Mouse (Mus musculus) MEL (cell line): ENCODE measurements around the gene Tbxas1. TPM values are rescaled to one million over a fixed set of nuclear protein-coding genes. Genes with fewer than 3 reads are reported as not detected.
A peak's percentile ranks its signal among the peaks of the same experiment; 100 is the strongest.

Experiments used
- DNase-seq: peaks from one replicate; pipeline ENCODE4 v3.0.0; 2011; ENCODE audit warnings: low read depth, low spot score
- H3K27ac ChIP-seq: 2 replicates; pipeline ENCODE4 v1.5.1; 2012; ENCODE audit warnings: low read depth, mild to moderate bottlenecking, control low read depth, low read length, moderate library complexity; ENCODE audit not compliant: control insufficient read depth
- H3K27me3 ChIP-seq, 2 experiments: fragments of 150-350 bp in 1 of 2; sonication (generic) in 1 of 2; 2 replicates each; pipeline ENCODE4 v1.6.1; 2012; ENCODE audit warnings: low read length in 2 of 2, mild to moderate bottlenecking in 2 of 2, improper control_type of control experiment in 1 of 2, moderate library complexity in 1 of 2; ENCODE audit not compliant: insufficient read depth in 2 of 2, control insufficient read depth in 1 of 2
- H3K36me3 ChIP-seq, 2 experiments: 2 replicates each; pipeline ENCODE4 v1.6.1; 2012 to 2014; ENCODE audit warnings: low read length in 2 of 2, improper control_type of control experiment in 1 of 2, inconsistent platforms in 1 of 2, mild to moderate bottlenecking in 1 of 2; ENCODE audit not compliant: insufficient read depth in 2 of 2, control insufficient read depth in 1 of 2
- H3K4me1 ChIP-seq, 2 experiments: fragments of 150-350 bp in 1 of 2; sonication (generic) in 1 of 2; 2 replicates each; pipeline ENCODE4 v1.6.1; 2012; ENCODE audit warnings: low read length in 2 of 2, improper control_type of control experiment in 1 of 2, mild to moderate bottlenecking in 1 of 2; ENCODE audit not compliant: insufficient read depth in 2 of 2, control insufficient read depth in 1 of 2
- H3K4me3 ChIP-seq, 2 experiments: fragments of 150-350 bp in 1 of 2; sonication (generic) in 1 of 2; 2 replicates each; pipeline ENCODE4 v1.5.1; 2012; ENCODE audit warnings: low read depth in 2 of 2, low read length in 2 of 2, mild to moderate bottlenecking in 2 of 2, moderate library complexity in 2 of 2, control low read depth in 1 of 2, improper control_type of control experiment in 1 of 2; ENCODE audit not compliant: control insufficient read depth in 1 of 2, insufficient read depth in 1 of 2
- H3K79me2 ChIP-seq: 2 replicates; pipeline ENCODE4 v1.6.1; 2012; ENCODE audit warnings: mild to moderate bottlenecking, low read length, moderate library complexity; ENCODE audit not compliant: control insufficient read depth, poor library complexity, insufficient read depth
- H3K9ac ChIP-seq: 2 replicates; pipeline ENCODE4 v1.6.1; 2012; ENCODE audit warnings: low read depth, mild to moderate bottlenecking, control low read depth, low read length, moderate library complexity; ENCODE audit not compliant: control insufficient read depth, poor library complexity, severe bottlenecking
- H3K9me3 ChIP-seq: fragments of 150-350 bp; sonication (generic); replicated peaks from 2 replicates; pipeline ENCODE4 v1.6.1; 2012; ENCODE audit warnings: mild to moderate bottlenecking, low read length, improper control_type of control experiment, moderate library complexity; ENCODE audit not compliant: insufficient read depth
- BHLHE40 ChIP-seq: IDR thresholded peaks from 2 replicates; pipeline ENCODE4 v1.6.1; 2012; ENCODE audit warnings: low read depth, mild to moderate bottlenecking, inconsistent platforms, low read length, improper control_type of control experiment, borderline replicate concordance
- CHD1 ChIP-seq: IDR thresholded peaks from 2 replicates; pipeline ENCODE4 v1.6.1; 2012; ENCODE audit warnings: low read depth, mild to moderate bottlenecking, inconsistent platforms, low read length, improper control_type of control experiment
- E2F4 ChIP-seq: IDR thresholded peaks from 2 replicates; pipeline ENCODE4 v1.6.1; 2011; ENCODE audit warnings: low read depth, low read length, improper control_type of control experiment, borderline replicate concordance
- ELF1 ChIP-seq: IDR thresholded peaks from 2 replicates; pipeline ENCODE4 v1.6.1; 2014; ENCODE audit warnings: low read depth, mild to moderate bottlenecking, inconsistent platforms, low read length, improper control_type of control experiment, moderate library complexity
- EP300 ChIP-seq, 2 experiments: IDR thresholded peaks; 2 replicates each; pipeline ENCODE4 v1.6.1; 2011; ENCODE audit warnings: improper control_type of control experiment in 2 of 2, low read length in 2 of 2, low read depth in 1 of 2, mild to moderate bottlenecking in 1 of 2
- GABPA ChIP-seq: IDR thresholded peaks from 2 replicates; pipeline ENCODE4 v1.6.1; 2012; ENCODE audit warnings: low read depth, mild to moderate bottlenecking, inconsistent platforms, low read length, improper control_type of control experiment, moderate library complexity
- GATA1 ChIP-seq: IDR thresholded peaks from 2 replicates; pipeline ENCODE4 v1.6.1; 2011; ENCODE audit warnings: low read depth, low read length, improper control_type of control experiment
- KAT2A ChIP-seq: conservative IDR thresholded peaks from 2 replicates; pipeline ENCODE4 v1.6.1; 2012; ENCODE audit warnings: low read depth, low read length, improper control_type of control experiment, inconsistent platforms
- MAFK ChIP-seq: IDR thresholded peaks from 2 replicates; pipeline ENCODE4 v1.6.1; 2011; ENCODE audit warnings: low read depth, mild to moderate bottlenecking, low read length, improper control_type of control experiment, borderline replicate concordance
- MAX ChIP-seq: IDR thresholded peaks from 2 replicates; pipeline ENCODE4 v1.6.1; 2011; ENCODE audit warnings: low read length, improper control_type of control experiment
- MEF2A ChIP-seq: IDR thresholded peaks from 2 replicates; pipeline ENCODE4 v1.6.1; 2014; ENCODE audit warnings: low read depth, mild to moderate bottlenecking, inconsistent platforms, low read length, improper control_type of control experiment; ENCODE audit not compliant: poor library complexity, insufficient replicate concordance, severe bottlenecking; ENCODE audit errors: extremely low read depth
- MYB ChIP-seq: IDR thresholded peaks from 2 replicates; pipeline ENCODE4 v1.6.1; 2011; ENCODE audit warnings: mild to moderate bottlenecking, low read depth, low read length, improper control_type of control experiment
- MYC ChIP-seq: IDR thresholded peaks from 2 replicates; pipeline ENCODE4 v1.6.1; 2011; ENCODE audit warnings: low read depth, mild to moderate bottlenecking, low read length, improper control_type of control experiment, moderate library complexity
- NELFE ChIP-seq: IDR thresholded peaks from 2 replicates; pipeline ENCODE4 v1.6.1; 2011; ENCODE audit warnings: low read depth, low read length, improper control_type of control experiment
- NRF1 ChIP-seq: IDR thresholded peaks from 2 replicates; pipeline ENCODE4 v1.6.1; 2014; ENCODE audit warnings: low read depth, mild to moderate bottlenecking, inconsistent platforms, low read length, improper control_type of control experiment, moderate library complexity; ENCODE audit not compliant: poor library complexity, insufficient read depth, severe bottlenecking
- POLR2A ChIP-seq, 2 experiments: IDR thresholded peaks; 2 replicates each; pipeline ENCODE4 v1.6.1; 2011 to 2012; ENCODE audit warnings: low read length in 2 of 2, mild to moderate bottlenecking in 2 of 2, control low read depth in 1 of 2, improper control_type of control experiment in 1 of 2, low read depth in 1 of 2, moderate library complexity in 1 of 2; ENCODE audit not compliant: control insufficient read depth in 1 of 2, insufficient read depth in 1 of 2, poor library complexity in 1 of 2
- POLR2AphosphoS2 ChIP-seq: IDR thresholded peaks from 2 replicates; pipeline ENCODE4 v1.6.1; 2011; ENCODE audit warnings: low read length, improper control_type of control experiment
- POLR2AphosphoS5 ChIP-seq: IDR thresholded peaks from 2 replicates; pipeline ENCODE4 v1.6.1; 2012; ENCODE audit warnings: low read depth, borderline replicate concordance, mild to moderate bottlenecking, inconsistent platforms, low read length, moderate library complexity, mixed read lengths
- RAD21 ChIP-seq: IDR thresholded peaks from 2 replicates; pipeline ENCODE4 v1.6.1; 2011; ENCODE audit warnings: mild to moderate bottlenecking, low read depth, low read length, improper control_type of control experiment
- RCOR1 ChIP-seq: IDR thresholded peaks from 2 replicates; pipeline ENCODE4 v1.6.1; 2012; ENCODE audit warnings: low read depth, mild to moderate bottlenecking, inconsistent platforms, low read length, improper control_type of control experiment
- SIN3A ChIP-seq: IDR thresholded peaks from 2 replicates; pipeline ENCODE4 v1.6.1; 2012; ENCODE audit warnings: low read length, improper control_type of control experiment, inconsistent platforms
- TAL1 ChIP-seq: IDR thresholded peaks from 2 replicates; pipeline ENCODE4 v1.6.1; 2012; ENCODE audit warnings: mild to moderate bottlenecking, inconsistent platforms, low read length, moderate library complexity, mixed read lengths
- TBP ChIP-seq: IDR thresholded peaks from 2 replicates; pipeline ENCODE4 v1.8.0; 2011; ENCODE audit warnings: low read depth, low read length, improper control_type of control experiment
- TCF12 ChIP-seq: IDR thresholded peaks from 2 replicates; pipeline ENCODE4 v1.6.1; 2014; ENCODE audit warnings: low read depth, mild to moderate bottlenecking, inconsistent platforms, low read length, improper control_type of control experiment, moderate library complexity
- UBTF ChIP-seq: IDR thresholded peaks from 2 replicates; pipeline ENCODE4 v1.6.1; 2012; ENCODE audit warnings: low read depth, mild to moderate bottlenecking, inconsistent platforms, low read length, improper control_type of control experiment, moderate library complexity, borderline replicate concordance; ENCODE audit not compliant: insufficient read depth
- ZC3H11A ChIP-seq: IDR thresholded peaks from 2 replicates; pipeline ENCODE4 v1.6.1; 2012; ENCODE audit warnings: low read depth, mild to moderate bottlenecking, inconsistent platforms, low read length, improper control_type of control experiment
- ZKSCAN1 ChIP-seq: IDR thresholded peaks from 2 replicates; pipeline ENCODE4 v1.6.1; 2012; ENCODE audit warnings: low read depth, mild to moderate bottlenecking, inconsistent platforms, low read length, improper control_type of control experiment, moderate library complexity
- ZMIZ1 ChIP-seq: IDR thresholded peaks from 2 replicates; pipeline ENCODE4 v1.6.1; 2012; ENCODE audit warnings: low read depth, mild to moderate bottlenecking, inconsistent platforms, low read length, improper control_type of control experiment, moderate library complexity
- ZNF384 ChIP-seq: IDR thresholded peaks from 2 replicates; pipeline ENCODE4 v1.6.1; 2012; ENCODE audit warnings: low read depth, mild to moderate bottlenecking, inconsistent platforms, low read length, improper control_type of control experiment
- polyA plus RNA-seq, 2 experiments: library from polyadenylated mRNA; stranded (reverse) in 1 of 2; unstranded in 1 of 2; fragments of >175 nt in 1 of 2; fragments of >200 nt in 1 of 2; gene quantifications; 2 replicates each; pipeline versions ENCODE4 v1.2.1 to v1.2.4; 2012; ENCODE audit warnings: low replicate concordance in 2 of 2, low read depth in 1 of 2; ENCODE audit not compliant: insufficient read length in 2 of 2, insufficient read depth in 1 of 2, missing spikeins in 1 of 2
- total RNA-seq: library from RNA; depleted of rRNA; stranded (reverse); fragments of 300-350 nt; gene quantifications from 2 replicates; pipeline ENCODE4 v1.2.3, GENCODE M21; 2012

Tbxas1 gene
- total and polyA plus RNA-seq, 3 experiments = 0.54 to 2.7 TPM; not detected in 1

GRCm38 (mm10) chr6:38893615-38894014 lies 18.4 kb downstream of the Tbxas1 start:
- TF ChIP-seq BHLHE40 (no peak), RAD21 (no peak), ZC3H11A (no peak), MEF2A (no peak), ELF1 (no peak), NRF1 (no peak), EP300 (IDR thresholded peaks at IDR 0.05; ENCODE audit: low read depth in 1 of 2, low read length in 2 of 2) (no peak), ZNF384 (no peak), MYB (no peak), ZKSCAN1 (no peak), POLR2AphosphoS5 (no peak), E2F4 (no peak), KAT2A (no peak), TCF12 (no peak), MAX (no peak), POLR2A (IDR thresholded peaks at IDR 0.05; ENCODE audit: control insufficient read depth in 1 of 2, insufficient read depth in 1 of 2, low read depth in 1 of 2, low read length in 2 of 2, poor library complexity in 1 of 2) (no peak), SIN3A (no peak), GABPA (no peak), RCOR1 (no peak)

GRCm38 (mm10) chr6:38900073-38900472 lies 24.9 kb downstream of the Tbxas1 start:
- Histone ChIP-seq H3K4me1 (peaks cover 18 to 48% of the 10 kb centered on the region in 2 experiments), H3K4me3 (peak overlapping the region; percentile 46 to 64), H3K36me3 (peaks cover 0 to 34% of the 10 kb centered on the region in 2 experiments; a peak in 2 of 4 replicates), H3K9ac (peak overlapping the region; percentile 48), H3K9me3 (no peaks in the 10 kb centered on the region), H3K27ac (peak overlapping the region; percentile 90), H3K79me2 (no peaks in the 10 kb centered on the region), H3K27me3 (no peaks in the 10 kb centered on the region)
- DNase-seq = peak; percentile 95
- TF ChIP-seq MAFK (peak; percentile 92), SIN3A (peak; percentile 88), EP300 (IDR thresholded peaks at IDR 0.05; ENCODE audit: low read depth in 1 of 2, low read length in 2 of 2) (peak; percentile 93 to 96), GATA1 (peak; percentile 94), POLR2AphosphoS5 (peak; percentile 95), TAL1 (peak; percentile 89), BHLHE40 (no peak), KAT2A (no peak), UBTF (no peak), MYB (peak; percentile 56; the same call in 1 of the 2 replicates), ZMIZ1 (no peak), ELF1 (peak; percentile 53; the same call in 1 of the 2 replicates), MYC (peak; percentile 92), MEF2A (no peak), TBP (0 out of 2 replicates have a peak, but pooled peaks have one; percentile 21), RAD21 (no peak), NELFE (no peak), POLR2AphosphoS2 (no peak), GABPA (0 out of 2 replicates have a peak, but pooled peaks have one; percentile 8), RCOR1 (peak; percentile 87), CHD1 (no peak), ZKSCAN1 (no peak)

More at GRCm38 (mm10) chr6:38893615-38894014, 18.4 kb downstream of the Tbxas1 start:
- H3K79me2 ChIP-seq = no peaks in the 10 kb centered on the region
- H3K27me3 ChIP-seq = no peaks in the 10 kb centered on the region
- H3K4me3 ChIP-seq = no peak overlapping the region
- H3K27ac ChIP-seq = no peak overlapping the region
- H3K36me3 ChIP-seq = peaks cover 0 to 27% of the 10 kb centered on the region in 2 experiments; a peak in 2 of 4 replicates
- peaks cover 14 to 33% of the 10 kb centered on the region in 2 experiments for H3K4me1 ChIP-seq
- no peak for DNase-seq
- no peaks in the 10 kb centered on the region for H3K9me3 ChIP-seq
- H3K9ac ChIP-seq = no peak overlapping the region
